Mouse (Mus musculus) v-Abl transformed pro-B cells (cell line): ENCODE results near the gene Tmem182.

Experiments used
- in situ Hi-C, 2 experiments: fragments of 400-800 bp; cut with MboI; formaldehyde crosslinking; loops; one replicate each; pipeline ENCODE4 v1.15.1; 2025; ENCODE audit not compliant: unreplicated experiment in 2 of 2

The Tmem182 gene

DNA sequence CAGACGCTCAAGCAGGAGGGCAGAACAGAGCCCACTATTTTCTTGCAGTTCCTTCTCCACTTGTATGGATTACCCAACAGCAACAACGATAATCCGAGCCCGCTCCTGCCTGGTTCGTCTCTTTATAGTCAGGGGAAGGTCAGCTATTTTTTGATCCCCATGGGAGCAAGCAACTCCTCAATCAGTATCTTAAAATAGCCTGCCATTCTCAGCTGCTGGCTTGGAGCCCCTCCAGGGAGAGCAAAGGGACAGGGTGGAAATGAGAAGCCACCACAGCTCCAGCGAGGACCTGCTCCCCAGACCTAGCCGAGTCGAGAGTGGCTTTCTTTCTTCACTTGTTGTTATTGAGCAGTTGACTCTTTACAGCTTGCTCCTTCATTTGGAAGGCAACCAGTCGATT, at the start of gene Tmem182:
Gene Tmem182 (plus strand): TSS at position 251 of the 400 bp plus-strand sequence.
- in situ Hi-C loops: loop anchor here in 1 of 2 experiments (25.0 kb wide), 1 partner anchor 1907 kb away; no protein-coding TSS in a partner anchor

- in situ Hi-C loops: loop anchor here in 1 of 2 experiments (10.0 kb wide), 1 partner anchor 175 kb away; the partner anchor contains the start of gene Slc9a4
Observed at GRCm38 (mm10) chr1:40759751-40760445, 45.5 kb upstream of the Tmem182 start.

GRCm38 (mm10) chr1:40764042-40764441, 41.4 kb upstream of the Tmem182 start:
- in situ Hi-C loops: loop anchor here in 1 of 2 experiments (10.0 kb wide), 1 partner anchor 179 kb away; the partner anchor contains the start of gene Slc9a4

DNA sequence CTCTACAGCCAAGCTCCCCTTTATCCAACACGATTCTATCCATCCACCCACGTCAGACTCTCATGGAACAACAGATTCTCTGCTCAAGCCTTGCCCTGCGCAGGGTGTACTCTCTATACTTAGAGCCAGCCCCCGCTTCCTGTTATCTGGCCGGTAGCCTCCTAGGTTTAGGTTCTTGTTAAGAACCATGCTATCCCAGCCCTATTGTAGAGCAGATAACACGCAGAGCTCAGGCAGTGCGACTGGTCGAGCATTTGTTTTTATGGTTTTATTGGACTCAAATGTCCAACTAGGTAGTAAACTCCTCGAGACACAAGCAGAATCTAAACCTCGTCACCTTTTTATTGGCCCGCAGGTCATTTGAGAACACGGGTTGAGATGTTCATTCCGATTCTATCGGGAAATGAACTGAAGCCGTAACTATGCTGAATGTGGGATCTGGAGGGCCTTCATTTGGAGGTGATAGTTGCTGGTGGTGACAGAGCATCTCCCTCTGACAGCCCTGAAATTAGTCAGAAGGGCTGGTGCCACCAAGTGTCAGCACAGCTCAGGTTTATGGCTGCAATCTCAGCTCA, 40.6 kb upstream of the Tmem182 start:
- in situ Hi-C loops: loop anchor here (5.0 to 10.0 kb wide), 2 partner anchors 180 to 182 kb away; partner anchors contain the start of gene Slc9a4 (in 2 of the 2)

- in situ Hi-C loops: loop anchor here (5.0 to 10.0 kb wide), 2 partner anchors 181 to 183 kb away; partner anchors contain the start of gene Slc9a4 (in 2 of the 2)
Observed at GRCm38 (mm10) chr1:40765521-40765920, 39.9 kb upstream of the Tmem182 start.

GRCm38 (mm10) chr1:40767588-40767987, 37.8 kb upstream of the Tmem182 start:
- in situ Hi-C loops: loop anchor here (5.0 to 10.0 kb wide), 2 partner anchors 183 to 185 kb away; partner anchors contain the start of gene Slc9a4 (in 2 of the 2)

- in situ Hi-C loops: loop anchor here (5.0 to 10.0 kb wide), 2 partner anchors 184 to 186 kb away; partner anchors contain the start of gene Slc9a4 (in 2 of the 2)
Observed at GRCm38 (mm10) chr1:40768606-40769005, 36.8 kb upstream of the Tmem182 start.

DNA sequence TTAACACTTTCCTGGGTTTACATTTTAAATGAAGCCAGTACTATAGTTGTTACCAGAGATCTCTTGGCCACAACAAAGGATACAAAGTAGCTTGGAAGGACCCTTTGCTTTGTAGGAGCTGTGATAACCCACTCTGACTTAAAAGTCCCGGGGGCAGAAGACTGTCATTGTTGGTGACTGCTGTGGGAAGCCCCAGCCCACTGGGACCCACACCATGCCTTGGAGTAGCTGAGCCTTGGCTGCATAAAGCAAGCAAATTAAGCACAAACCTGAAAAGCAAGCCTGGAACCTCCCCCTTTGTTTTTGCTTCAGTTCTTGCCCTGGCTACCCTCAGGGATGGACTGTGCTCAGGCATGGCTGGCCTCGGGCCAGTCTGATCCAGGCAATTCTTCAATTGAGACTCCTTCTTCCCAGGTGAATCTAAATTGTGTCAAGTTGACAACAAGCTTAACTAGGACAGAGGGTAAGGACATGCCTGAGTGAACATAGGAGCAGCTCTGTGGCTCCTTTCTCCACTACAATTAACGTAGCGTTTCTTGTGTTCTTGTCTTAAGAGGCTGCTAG, 36.0 kb upstream of the Tmem182 start:
- in situ Hi-C loops: loop anchor here (5.0 to 10.0 kb wide), 2 partner anchors 185 to 187 kb away; partner anchors contain the start of gene Slc9a4 (in 2 of the 2)

DNA sequence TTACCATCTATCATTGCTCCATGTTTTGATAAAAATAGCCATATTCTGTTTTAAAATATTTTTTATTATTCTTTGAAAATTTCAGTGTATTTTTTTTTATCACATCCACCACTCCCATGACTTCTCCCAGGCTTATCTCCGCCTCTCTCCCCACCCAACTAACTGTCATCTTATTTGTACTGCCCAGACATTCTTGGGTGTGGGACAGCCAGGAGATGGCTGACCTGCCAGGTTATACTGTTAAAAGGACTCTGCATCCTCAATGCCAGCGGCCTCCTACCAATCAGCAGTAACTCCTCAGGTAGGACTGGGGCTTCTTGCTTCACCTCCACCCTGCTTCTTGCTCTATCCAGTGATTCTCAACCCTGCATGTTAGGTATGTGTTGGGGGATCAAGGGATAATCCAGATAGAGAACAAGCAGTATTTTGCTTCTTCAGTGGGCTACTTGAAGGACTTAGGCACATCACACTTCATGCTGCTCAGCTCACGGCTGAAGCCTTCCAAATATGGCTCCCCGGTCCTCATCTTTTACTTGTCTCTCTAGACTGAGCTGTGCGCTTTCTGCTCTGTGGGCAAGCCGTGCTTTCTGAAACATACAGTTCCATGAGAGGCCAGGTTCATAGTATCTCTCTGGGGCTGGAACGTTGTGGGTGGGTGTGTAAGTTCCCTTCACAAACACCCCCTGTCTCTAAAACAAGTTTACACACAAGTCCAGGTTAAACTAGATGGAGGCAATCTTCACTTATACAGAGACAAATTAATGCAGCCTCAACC, 34.0 kb upstream of the Tmem182 start:
- in situ Hi-C loops: no loop called here

DNA sequence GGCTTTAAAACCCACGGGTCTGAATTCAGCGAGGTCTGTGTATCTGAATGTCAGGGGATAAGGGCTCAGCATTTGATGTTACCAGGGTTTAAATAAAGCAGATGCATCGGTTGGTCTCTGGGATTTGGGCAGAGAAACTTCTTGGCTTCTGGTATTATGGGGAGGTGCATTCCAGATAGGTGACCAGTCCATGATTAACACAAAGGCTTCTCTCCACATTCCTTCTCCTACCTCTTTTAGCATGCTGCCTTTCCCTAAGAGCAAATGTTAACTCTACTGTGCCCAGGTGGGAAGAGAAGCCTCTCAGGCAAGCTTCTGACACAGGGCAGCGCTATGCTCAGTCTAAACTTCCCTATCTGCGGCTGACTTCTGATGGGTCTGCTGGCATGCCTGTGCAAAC, 32.2 kb upstream of the Tmem182 start:
- in situ Hi-C loops: no loop called here

DNA sequence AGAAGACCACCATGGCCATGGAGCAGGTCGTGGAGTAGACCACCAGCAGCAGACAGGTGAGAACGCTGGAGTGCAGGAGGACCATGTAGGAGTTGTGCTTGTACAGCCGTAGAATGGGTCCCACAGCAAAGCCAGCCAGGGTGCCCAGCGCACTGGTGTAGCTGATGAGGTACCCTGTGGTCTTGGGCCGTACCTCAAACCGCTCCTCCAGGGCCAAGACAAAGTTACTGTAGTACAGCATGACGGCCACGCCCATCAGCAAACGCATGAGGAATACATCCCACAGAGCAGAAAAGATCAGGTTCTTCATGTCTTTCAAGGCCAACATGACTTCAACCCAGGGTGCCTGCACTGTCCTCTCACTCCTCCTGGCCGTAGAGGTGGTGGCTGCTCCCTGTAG, 31.4 kb upstream of the Tmem182 start:
- in situ Hi-C loops: no loop called here

- in situ Hi-C loops: no loop called here
Observed at GRCm38 (mm10) chr1:40776102-40776501, 29.3 kb upstream of the Tmem182 start.

GRCm38 (mm10) chr1:40776763-40777162, 28.6 kb upstream of the Tmem182 start:
- in situ Hi-C loops: no loop called here

GRCm38 (mm10) chr1:40783450-40783849, 22.0 kb upstream of the Tmem182 start:
- in situ Hi-C loops: no loop called here

DNA sequence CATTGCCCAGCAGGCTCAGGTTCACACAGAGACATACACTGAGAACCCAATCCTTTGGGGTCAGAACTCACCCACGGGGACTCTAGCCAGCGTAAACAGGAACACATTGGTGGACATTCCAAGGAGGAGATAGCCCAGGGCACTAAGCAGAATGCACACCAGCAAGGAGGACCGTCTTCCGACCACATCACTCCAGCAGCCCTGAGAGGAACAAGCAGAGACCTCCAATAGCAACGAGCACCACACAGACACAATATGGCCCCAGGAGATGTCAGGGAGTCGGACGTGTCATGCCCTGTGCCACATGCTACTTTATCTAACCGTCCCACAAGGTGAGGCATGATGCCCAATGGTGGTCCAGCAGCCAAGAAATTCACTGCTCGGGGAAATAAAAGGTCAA, 21.1 kb upstream of the Tmem182 start:
- in situ Hi-C loops: no loop called here

DNA sequence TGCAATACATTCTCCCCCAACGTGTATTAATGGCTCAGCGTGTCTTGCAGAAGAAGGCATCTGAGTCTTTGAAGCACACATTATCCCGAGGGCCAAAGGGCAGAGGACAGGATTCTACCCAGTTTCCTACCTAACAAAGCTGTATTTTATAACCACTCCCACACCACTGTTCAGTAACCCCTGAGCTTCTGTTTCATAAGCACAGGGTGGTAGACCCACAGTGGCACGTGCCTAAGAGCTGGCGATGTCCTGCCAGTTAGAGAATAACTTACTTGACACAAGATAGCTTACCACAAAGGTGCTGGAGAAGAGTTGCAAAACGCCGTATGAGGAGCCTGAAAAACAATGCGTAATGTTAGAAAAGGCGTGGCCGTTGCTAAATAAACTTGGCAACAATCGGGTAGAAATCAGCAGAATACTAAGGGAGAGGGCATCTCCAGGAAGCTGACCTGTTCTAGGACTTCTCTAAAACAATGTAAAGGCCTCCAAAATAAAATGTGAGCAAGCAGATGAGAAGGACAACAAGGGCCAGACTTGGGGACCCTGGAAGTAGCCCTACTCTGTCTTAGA, 19.4 kb upstream of the Tmem182 start:
- in situ Hi-C loops: no loop called here

DNA sequence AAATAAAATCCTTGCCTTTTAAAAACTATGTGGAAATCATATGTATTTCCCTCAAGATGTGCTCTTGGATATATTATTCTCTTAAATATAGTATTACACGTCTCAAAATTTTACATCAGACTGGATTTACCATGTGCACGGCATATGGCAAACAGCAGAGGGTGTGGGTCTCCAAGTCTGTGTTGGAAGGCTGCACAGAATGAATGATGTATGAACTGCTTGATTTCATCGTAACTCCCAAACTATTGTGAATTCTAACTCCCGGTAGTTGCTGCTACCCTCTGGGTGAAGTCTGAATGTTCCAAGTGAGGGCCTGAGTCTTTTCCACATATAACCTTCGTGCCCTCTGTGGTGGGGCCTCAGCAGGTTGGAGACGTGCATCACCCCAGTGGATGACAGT, 16.4 kb upstream of the Tmem182 start:
- in situ Hi-C loops: no loop called here

- in situ Hi-C loops: loop anchor here in 1 of 2 experiments (10.0 kb wide), 1 partner anchor 1995 kb away; no protein-coding TSS in a partner anchor
Observed at GRCm38 (mm10) chr1:40789666-40790233, 15.7 kb upstream of the Tmem182 start.

DNA sequence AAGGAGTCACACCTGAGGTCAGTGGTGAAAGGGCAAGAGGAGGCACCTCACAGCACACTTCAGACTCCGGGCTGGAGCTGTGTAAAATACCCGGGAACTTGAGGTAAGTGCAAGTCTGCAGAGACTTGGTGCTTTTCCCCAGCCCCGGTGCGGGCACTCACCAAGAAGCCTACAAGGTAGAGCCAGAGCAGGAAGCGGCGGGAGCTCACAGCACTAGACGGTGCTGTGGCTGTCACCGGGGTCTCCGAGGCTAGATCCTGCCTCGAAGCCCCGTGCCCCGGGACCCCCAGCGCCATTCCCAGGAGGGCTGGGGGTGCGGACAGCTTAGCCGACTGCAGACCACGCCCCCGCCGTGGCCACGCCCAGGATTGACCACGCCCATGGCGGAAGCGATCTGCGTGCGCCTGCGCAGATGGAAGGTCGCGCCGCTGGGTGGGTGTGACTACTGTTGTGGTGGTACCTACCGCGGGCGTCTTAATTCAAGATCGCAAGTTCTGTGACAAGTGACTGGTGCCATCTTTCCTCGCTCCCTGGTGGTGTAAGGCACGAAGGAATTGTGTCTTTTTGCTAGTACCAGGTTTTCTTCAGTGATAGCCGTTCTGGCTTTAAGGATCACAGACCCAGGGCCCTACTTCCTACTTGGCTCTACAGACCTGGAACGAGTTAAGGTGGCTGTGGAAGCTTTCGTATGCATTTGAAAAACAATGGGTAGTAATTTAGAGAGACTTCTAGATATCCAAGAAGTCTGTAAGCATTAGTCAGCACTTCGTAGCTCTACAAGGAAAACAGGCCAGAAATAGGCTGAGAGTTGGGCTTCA, 14.9 kb upstream of the Tmem182 start, which contains the start of gene Mfsd9:
Gene Mfsd9 (minus strand): TSS at position 364 of the 818 bp plus-strand sequence.
- in situ Hi-C loops: loop anchor here in 1 of 2 experiments (10.0 kb wide), 1 partner anchor 1994 kb away; no protein-coding TSS in a partner anchor
